Mouse (Mus musculus) effector memory CD4-positive, alpha-beta T cell, adult 5 months (primary cell): Measurements from ENCODE around the gene Phlda2. TPM values are rescaled to one million over a fixed set of nuclear protein-coding genes. Genes with fewer than 3 reads are reported as not detected.

Source experiments
- polyA plus RNA-seq: library from polyadenylated mRNA; unstranded; fragments of 100-300 nt; shearing (Covaris generic); gene quantifications from one replicate; pipeline ENCODE4 v1.2.1, GENCODE M21; 2017

Phlda2 gene
- polyA plus RNA-seq = not detected

GRCm38 (mm10) chr7:143502418-143503200, at the start of gene Phlda2:
Gene Phlda2, minus strand, starts transcription at chr7:143503150.

GRCm38 (mm10) chr7:143548976-143549457, 46.1 kb upstream of the Phlda2 start, which contains the start of gene Nap1l4:
Gene Nap1l4, minus strand, starts transcription at chr7:143549106.

DNA sequence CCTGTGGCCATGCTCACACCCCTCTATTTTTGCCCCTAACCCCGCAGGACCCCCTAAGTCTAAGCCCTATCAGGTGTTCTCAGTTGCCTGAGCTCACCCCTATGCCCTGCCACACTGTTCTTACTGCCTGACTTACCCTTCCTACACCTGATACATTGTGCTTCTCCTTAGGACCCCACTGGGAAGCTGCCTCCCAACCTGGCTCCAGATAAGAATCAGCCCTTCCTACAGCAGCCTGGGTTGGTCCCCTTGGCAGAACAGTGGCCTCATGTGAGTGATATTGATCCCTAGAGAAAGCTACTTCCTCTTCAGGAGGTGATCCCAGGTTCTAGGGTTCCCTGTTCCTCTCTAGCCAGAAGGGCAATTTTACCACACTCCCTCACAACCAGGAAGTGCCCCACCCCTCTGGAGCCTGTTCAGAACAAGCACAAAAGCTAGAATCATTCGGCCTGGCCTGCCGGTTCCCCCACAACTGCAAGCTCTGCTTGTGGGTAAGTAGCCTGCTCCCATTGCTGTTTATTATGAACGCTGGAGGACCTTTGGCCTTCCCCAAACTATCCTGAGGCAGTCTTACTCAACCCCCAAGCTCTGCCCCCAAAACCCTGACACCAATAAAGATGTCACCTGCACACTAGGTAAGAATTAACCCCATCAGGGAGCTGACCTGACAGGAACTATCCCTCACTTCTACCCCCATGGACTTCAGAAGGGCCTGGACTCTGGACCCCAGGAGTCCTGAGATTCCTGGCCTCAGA, 29.4 kb downstream of the Phlda2 start, which contains the start of gene Slc22a18:
Gene Slc22a18 (plus strand): TSS at position 390 of the 755 bp plus-strand sequence.

GRCm38 (mm10) chr7:143460874-143461273, 42.1 kb downstream of the Phlda2 start, which contains the start of gene Cdkn1c:
Gene Cdkn1c, minus strand, starts transcription at chr7:143461050.

Other genes with a start within 250 kb of the Phlda2 start
- 5.6 TPM for gene Cdkn1c, start 42.1 kb downstream of the Phlda2 start, polyA plus RNA-seq
- gene Slc22a18, start 29.4 kb downstream of the Phlda2 start, polyA plus RNA-seq = not detected
- 285 TPM for gene Nap1l4, start 46.0 kb upstream of the Phlda2 start, polyA plus RNA-seq
- gene Cars, start 96.9 kb upstream of the Phlda2 start, polyA plus RNA-seq = 44.2 TPM
- gene Tnfrsf26, start 125.6 kb upstream of the Phlda2 start, polyA plus RNA-seq = 48.8 TPM
- gene Tnfrsf22, start 146.5 kb upstream of the Phlda2 start, polyA plus RNA-seq = 14.9 TPM
- 20.1 TPM for gene Tnfrsf23, start 182.7 kb upstream of the Phlda2 start, polyA plus RNA-seq